Mouse (Mus musculus): ENCODE measurements around the gene Pafah1b1. TPM values are rescaled to one million over a fixed set of nuclear protein-coding genes. Genes with fewer than 3 reads are reported as not detected.

Gene Pafah1b1
- polyA plus RNA-seq, 2 experiments, result 57.6 to 68.1 TPM

- Histone ChIP-seq H3K9me3 (ENCODE audit: control insufficient read depth, low read length) (no peaks in the 10 kb centered on the region), H3K27ac (replicated peaks; ENCODE audit: low read depth, low read length) (no peak overlapping the region), H3K4me2 (replicated peaks; ENCODE audit: low read depth, low read length, severe bottlenecking) (no peak overlapping the region), H3K36me3 (ENCODE audit: control insufficient read depth, insufficient read depth, low read length) (peaks cover 59% of the 10 kb centered on the region), H3K27me3 (ENCODE audit: control insufficient read depth, insufficient read depth, low read length) (no peaks in the 10 kb centered on the region), H3K4me3 (replicated peaks; ENCODE audit: low read length) (no peak overlapping the region), H3K9ac (ENCODE audit: low read depth, low read length, severe bottlenecking) (no peak overlapping the region), H3K4me1 (ENCODE audit: control insufficient read depth, insufficient read depth, low read length) (no peaks in the 10 kb centered on the region)
- 79% methylated on average over 6 of the region's 6 CpGs for WGBS
- TF ChIP-seq POLR2A (IDR thresholded peaks at IDR 0.05; ENCODE audit: borderline replicate concordance, extremely low read depth, insufficient read depth, insufficient read length), result no peak
- DNase-seq (ENCODE audit: low spot score), result peak; percentile 13
- ATAC-seq (ENCODE audit: low FRiP score, low read depth), result no peak
Observed at GRCm38 (mm10) chr11:74672901-74673513, 51.5 kb downstream of the Pafah1b1 start.

- no peaks in the 10 kb centered on the region for H3K27me3 ChIP-seq (ENCODE audit: control insufficient read depth, insufficient read depth, low read length)
- TF ChIP-seq POLR2A (IDR thresholded peaks at IDR 0.05; ENCODE audit: borderline replicate concordance, extremely low read depth, insufficient read depth, insufficient read length), result no peak
- DNase-seq (ENCODE audit: low spot score), result no peak
- peaks cover 59% of the 10 kb centered on the region for H3K36me3 ChIP-seq (ENCODE audit: control insufficient read depth, insufficient read depth, low read length)
- no peak overlapping the region for H3K4me3 ChIP-seq (replicated peaks; ENCODE audit: low read length)
- H3K9me3 ChIP-seq (ENCODE audit: control insufficient read depth, low read length), result no peaks in the 10 kb centered on the region
- H3K27ac ChIP-seq (replicated peaks; ENCODE audit: low read depth, low read length), result no peak overlapping the region
- no peaks in the 10 kb centered on the region for H3K4me1 ChIP-seq (ENCODE audit: control insufficient read depth, insufficient read depth, low read length)
- ATAC-seq (ENCODE audit: low FRiP score, low read depth), result no peak
- no peak overlapping the region for H3K9ac ChIP-seq (ENCODE audit: low read depth, low read length, severe bottlenecking)
- H3K4me2 ChIP-seq (replicated peaks; ENCODE audit: low read depth, low read length, severe bottlenecking), result no peak overlapping the region
- WGBS, result 81% methylated on average over 5 of the region's 5 CpGs
Observed at GRCm38 (mm10) chr11:74671839-74672238, 52.6 kb downstream of the Pafah1b1 start.

- no peaks in the 10 kb centered on the region for H3K9me3 ChIP-seq (ENCODE audit: control insufficient read depth, low read length)
- H3K4me2 ChIP-seq (replicated peaks; ENCODE audit: low read depth, low read length, severe bottlenecking), result no peak overlapping the region
- ATAC-seq (ENCODE audit: low FRiP score, low read depth) (no peak), DNase-seq (ENCODE audit: low spot score) (no peak)
- H3K9ac ChIP-seq (ENCODE audit: low read depth, low read length, severe bottlenecking), result no peak overlapping the region
- no peak overlapping the region for H3K4me3 ChIP-seq (replicated peaks; ENCODE audit: low read length)
- H3K27me3 ChIP-seq (ENCODE audit: control insufficient read depth, insufficient read depth, low read length), result no peaks in the 10 kb centered on the region
- H3K4me1 ChIP-seq (ENCODE audit: control insufficient read depth, insufficient read depth, low read length), result no peaks in the 10 kb centered on the region
- H3K36me3 ChIP-seq (ENCODE audit: control insufficient read depth, insufficient read depth, low read length), result peaks cover 61% of the 10 kb centered on the region
- H3K27ac ChIP-seq (replicated peaks; ENCODE audit: low read depth, low read length), result no peak overlapping the region
- TF ChIP-seq POLR2A (IDR thresholded peaks at IDR 0.05; ENCODE audit: borderline replicate concordance, extremely low read depth, insufficient read depth, insufficient read length), result no peak
- 89% methylated on average over 1 of the region's 1 CpGs for WGBS
Observed at GRCm38 (mm10) chr11:74671013-74671412, 53.5 kb downstream of the Pafah1b1 start.

GRCm38 (mm10) chr11:74670151-74670550 is 54.3 kb downstream of the Pafah1b1 start:
- ATAC-seq (ENCODE audit: low FRiP score, low read depth) (no peak), DNase-seq (ENCODE audit: low spot score) (no peak)
- Histone ChIP-seq H3K9ac (ENCODE audit: low read depth, low read length, severe bottlenecking) (no peak overlapping the region), H3K4me2 (replicated peaks; ENCODE audit: low read depth, low read length, severe bottlenecking) (no peak overlapping the region), H3K27me3 (ENCODE audit: control insufficient read depth, insufficient read depth, low read length) (no peaks in the 10 kb centered on the region), H3K4me1 (ENCODE audit: control insufficient read depth, insufficient read depth, low read length) (no peaks in the 10 kb centered on the region), H3K27ac (replicated peaks; ENCODE audit: low read depth, low read length) (no peak overlapping the region), H3K9me3 (ENCODE audit: control insufficient read depth, low read length) (no peaks in the 10 kb centered on the region), H3K4me3 (replicated peaks; ENCODE audit: low read length) (no peak overlapping the region), H3K36me3 (ENCODE audit: control insufficient read depth, insufficient read depth, low read length) (peaks cover 63% of the 10 kb centered on the region)
- TF ChIP-seq POLR2A (IDR thresholded peaks at IDR 0.05; ENCODE audit: borderline replicate concordance, extremely low read depth, insufficient read depth, insufficient read length), result no peak

- H3K9ac ChIP-seq (ENCODE audit: low read depth, low read length, severe bottlenecking), result no peak overlapping the region
- H3K4me3 ChIP-seq (replicated peaks; ENCODE audit: low read length), result no peak overlapping the region
- 90% methylated on average over 2 of the region's 2 CpGs for WGBS
- ATAC-seq (ENCODE audit: low FRiP score, low read depth) (no peak), DNase-seq (ENCODE audit: low spot score) (no peak)
- no peak overlapping the region for H3K4me2 ChIP-seq (replicated peaks; ENCODE audit: low read depth, low read length, severe bottlenecking)
- no peaks in the 10 kb centered on the region for H3K9me3 ChIP-seq (ENCODE audit: control insufficient read depth, low read length)
- TF ChIP-seq POLR2A (IDR thresholded peaks at IDR 0.05; ENCODE audit: borderline replicate concordance, extremely low read depth, insufficient read depth, insufficient read length), result no peak
- no peaks in the 10 kb centered on the region for H3K27me3 ChIP-seq (ENCODE audit: control insufficient read depth, insufficient read depth, low read length)
- H3K36me3 ChIP-seq (ENCODE audit: control insufficient read depth, insufficient read depth, low read length), result peaks cover 63% of the 10 kb centered on the region
- H3K27ac ChIP-seq (replicated peaks; ENCODE audit: low read depth, low read length), result no peak overlapping the region
- no peaks in the 10 kb centered on the region for H3K4me1 ChIP-seq (ENCODE audit: control insufficient read depth, insufficient read depth, low read length)
Observed at GRCm38 (mm10) chr11:74668971-74669370, 55.5 kb downstream of the Pafah1b1 start.
